Mouse (Mus musculus): ENCODE results near the gene H2-DMa.
A peak's percentile ranks its signal among the peaks of the same experiment; 100 is the strongest.

The H2-DMa gene

GRCm38 (mm10) chr17:34119249-34120179 lies at the start of gene H2-DMa:
Gene H2-DMa (plus strand): TSS chr17:34119541.
- DNase-seq (ENCODE audit: low spot score in 2 of 2): peak; percentile 97 to 98

GRCm38 (mm10) chr17:34072091-34072490 lies 47.2 kb upstream of the H2-DMa start:
- no peak for DNase-seq (ENCODE audit: low spot score in 2 of 2)

- DNase-seq (ENCODE audit: low spot score in 2 of 2): peak; percentile 50 to 62
Observed at GRCm38 (mm10) chr17:34075271-34075670, 44.1 kb upstream of the H2-DMa start.

- peak; percentile 35 to 63 for DNase-seq (ENCODE audit: low spot score in 2 of 2)
Observed at GRCm38 (mm10) chr17:34077549-34077948, 41.8 kb upstream of the H2-DMa start.

GRCm38 (mm10) chr17:34078148-34078547 lies 41.2 kb upstream of the H2-DMa start:
- no peak for DNase-seq (ENCODE audit: low spot score in 2 of 2)

- no peak for DNase-seq (ENCODE audit: low spot score in 2 of 2)
Observed at GRCm38 (mm10) chr17:34079002-34079401, 40.3 kb upstream of the H2-DMa start.

- DNase-seq (ENCODE audit: low spot score in 2 of 2): no peak
Observed at GRCm38 (mm10) chr17:34079621-34080020, 39.7 kb upstream of the H2-DMa start.

- no peak for DNase-seq (ENCODE audit: low spot score in 2 of 2)
Observed at GRCm38 (mm10) chr17:34083104-34083503, 36.2 kb upstream of the H2-DMa start.

- DNase-seq (ENCODE audit: low spot score in 2 of 2): no peak
Observed at GRCm38 (mm10) chr17:34087386-34087785, 32.0 kb upstream of the H2-DMa start.

GRCm38 (mm10) chr17:34088124-34088523 lies 31.2 kb upstream of the H2-DMa start:
- no peak for DNase-seq (ENCODE audit: low spot score in 2 of 2)

GRCm38 (mm10) chr17:34090923-34091322 lies 28.4 kb upstream of the H2-DMa start:
- DNase-seq (ENCODE audit: low spot score in 2 of 2): no peak

GRCm38 (mm10) chr17:34092197-34092875 lies 27.0 kb upstream of the H2-DMa start, which contains the start of gene H2-Oa:
Gene H2-Oa (plus strand): TSS chr17:34092340.
- DNase-seq (ENCODE audit: low spot score in 2 of 2): no peak

GRCm38 (mm10) chr17:34093199-34093874 lies 26.0 kb upstream of the H2-DMa start:
- no peak for DNase-seq (ENCODE audit: low spot score in 2 of 2)

- DNase-seq (ENCODE audit: low spot score in 2 of 2): no peak
Observed at GRCm38 (mm10) chr17:34094283-34095035, 24.9 kb upstream of the H2-DMa start.

- no peak for DNase-seq (ENCODE audit: low spot score in 2 of 2)
Observed at GRCm38 (mm10) chr17:34096497-34097010, 22.8 kb upstream of the H2-DMa start.

- no peak for DNase-seq (ENCODE audit: low spot score in 2 of 2)
Observed at GRCm38 (mm10) chr17:34097272-34097671, 22.1 kb upstream of the H2-DMa start.

- no peak for DNase-seq (ENCODE audit: low spot score in 2 of 2)
Observed at GRCm38 (mm10) chr17:34098709-34099479, 20.4 kb upstream of the H2-DMa start.

- no peak for DNase-seq (ENCODE audit: low spot score in 2 of 2)
Observed at GRCm38 (mm10) chr17:34099531-34099930, 19.8 kb upstream of the H2-DMa start.

GRCm38 (mm10) chr17:34101185-34101584 lies 18.2 kb upstream of the H2-DMa start:
- no peak for DNase-seq (ENCODE audit: low spot score in 2 of 2)

- peak; percentile 86 to 90 for DNase-seq (ENCODE audit: low spot score in 2 of 2)
Observed at GRCm38 (mm10) chr17:34101604-34102032, 17.7 kb upstream of the H2-DMa start.

Measured in urinary bladder, postnatal 36 days (tissue).